Mouse (Mus musculus): ENCODE measurements around the gene Tctn3.

DNA sequence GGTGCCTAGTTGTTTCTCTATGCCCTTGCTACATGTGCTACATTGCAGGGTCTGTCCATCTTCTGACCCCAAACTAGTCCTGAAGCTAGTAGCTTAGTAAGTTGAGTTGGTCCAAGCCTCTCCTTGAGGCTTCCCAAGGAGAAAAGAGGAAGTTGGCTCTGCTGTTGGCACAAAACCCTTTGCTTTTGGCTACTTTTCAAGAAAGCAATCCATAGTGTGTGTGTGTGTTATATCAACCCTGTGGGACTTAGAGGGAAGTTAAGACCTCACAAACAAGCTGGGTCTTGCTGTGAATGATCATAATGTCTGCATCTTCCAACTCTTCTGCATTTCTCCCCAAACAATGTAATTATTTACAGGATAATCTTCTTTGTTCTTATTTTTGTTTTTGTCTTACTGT is 16.9 kb upstream of the Tctn3 start:
- TF ChIP-seq EP300 (IDR thresholded peaks at IDR 0.05; ENCODE audit: low read depth), result no peak
- no peak for TF ChIP-seq CTCF (IDR thresholded peaks at IDR 0.05; ENCODE audit: low read depth)
